Mouse (Mus musculus) adrenal gland, postnatal 36 days (tissue): ENCODE data around the gene Hint1. TPM values are rescaled to one million over a fixed set of nuclear protein-coding genes. Genes with fewer than 3 reads are reported as not detected.
"Not testable (repeated sequence)": the region's sequence is repeated elsewhere in the genome, so short reads cannot be mapped to it uniquely, and the experiment has no call there.

Source experiments
- DNase-seq, 2 experiments: peaks; one replicate each; pipeline ENCODE4 v3.0.0; 2021; ENCODE audit warnings: mixed read lengths in 1 of 2
- total RNA-seq, 2 experiments: library from RNA; stranded (reverse); gene quantifications; 2 replicates each; pipeline ENCODE4 v1.2.3; 2021

The Hint1 gene
- total RNA-seq, 2 experiments from 2014 or later = 331 to 395 TPM

DNA sequence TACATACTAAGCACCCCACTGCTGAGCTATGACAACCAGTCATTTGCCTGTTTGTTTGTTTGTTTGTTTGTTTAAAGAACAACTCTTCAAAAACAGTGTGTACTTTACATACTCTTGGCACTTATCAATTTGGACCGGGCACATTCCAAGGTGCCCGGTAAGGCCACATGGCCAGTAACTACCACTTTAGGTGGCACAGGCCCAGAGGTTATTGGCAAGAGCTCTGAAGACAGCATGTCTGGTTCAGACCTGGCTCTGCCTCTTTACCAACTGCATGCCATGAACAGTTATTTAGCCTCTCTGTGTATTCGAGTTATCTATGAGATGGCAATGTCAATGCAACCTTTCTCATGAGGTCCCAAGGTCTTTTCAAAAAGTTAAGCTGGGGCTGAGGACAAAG lies 30.5 kb downstream of the Hint1 start:
- not testable (repeated sequence) for DNase-seq

DNA sequence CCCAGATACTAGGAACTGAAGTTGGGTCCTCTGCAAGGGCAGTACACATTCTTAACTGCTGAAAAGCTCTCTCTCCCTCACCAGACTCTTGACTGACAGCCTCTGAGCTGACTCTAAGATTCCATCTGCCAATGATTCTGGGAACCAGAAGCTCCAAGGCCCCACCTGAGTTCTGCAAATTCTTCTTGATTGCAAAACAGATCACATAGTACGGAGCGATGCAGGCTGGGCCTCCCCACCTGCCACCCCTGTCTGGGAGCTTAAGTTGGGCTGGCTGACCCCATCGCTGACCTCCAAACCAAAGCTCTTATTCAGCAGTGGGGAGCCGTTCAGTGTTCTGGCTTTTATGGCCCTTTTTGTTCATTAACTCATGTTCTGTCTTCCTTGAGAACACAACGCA lies 31.3 kb downstream of the Hint1 start:
- no peak for DNase-seq

DNA sequence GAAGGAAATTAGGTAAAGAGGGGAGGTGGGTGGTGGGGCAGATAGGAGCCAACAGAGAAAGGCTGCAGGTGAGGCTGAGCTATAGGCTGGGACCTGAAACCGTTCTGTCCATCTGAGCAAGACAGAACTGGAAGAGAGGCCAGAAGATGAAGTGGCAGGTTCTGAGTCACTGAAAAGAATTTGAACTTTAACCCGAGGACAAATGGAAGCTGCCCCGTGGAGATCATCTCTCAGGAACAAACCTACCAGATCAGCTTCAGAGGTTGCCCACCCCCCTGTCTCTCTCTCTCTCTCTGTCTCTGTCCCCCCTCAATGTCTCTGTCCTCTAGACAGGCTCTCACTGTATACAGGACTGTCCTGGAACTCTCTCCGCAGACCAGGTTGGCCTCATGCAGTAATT lies 33.5 kb downstream of the Hint1 start:
- DNase-seq = no peak

DNA sequence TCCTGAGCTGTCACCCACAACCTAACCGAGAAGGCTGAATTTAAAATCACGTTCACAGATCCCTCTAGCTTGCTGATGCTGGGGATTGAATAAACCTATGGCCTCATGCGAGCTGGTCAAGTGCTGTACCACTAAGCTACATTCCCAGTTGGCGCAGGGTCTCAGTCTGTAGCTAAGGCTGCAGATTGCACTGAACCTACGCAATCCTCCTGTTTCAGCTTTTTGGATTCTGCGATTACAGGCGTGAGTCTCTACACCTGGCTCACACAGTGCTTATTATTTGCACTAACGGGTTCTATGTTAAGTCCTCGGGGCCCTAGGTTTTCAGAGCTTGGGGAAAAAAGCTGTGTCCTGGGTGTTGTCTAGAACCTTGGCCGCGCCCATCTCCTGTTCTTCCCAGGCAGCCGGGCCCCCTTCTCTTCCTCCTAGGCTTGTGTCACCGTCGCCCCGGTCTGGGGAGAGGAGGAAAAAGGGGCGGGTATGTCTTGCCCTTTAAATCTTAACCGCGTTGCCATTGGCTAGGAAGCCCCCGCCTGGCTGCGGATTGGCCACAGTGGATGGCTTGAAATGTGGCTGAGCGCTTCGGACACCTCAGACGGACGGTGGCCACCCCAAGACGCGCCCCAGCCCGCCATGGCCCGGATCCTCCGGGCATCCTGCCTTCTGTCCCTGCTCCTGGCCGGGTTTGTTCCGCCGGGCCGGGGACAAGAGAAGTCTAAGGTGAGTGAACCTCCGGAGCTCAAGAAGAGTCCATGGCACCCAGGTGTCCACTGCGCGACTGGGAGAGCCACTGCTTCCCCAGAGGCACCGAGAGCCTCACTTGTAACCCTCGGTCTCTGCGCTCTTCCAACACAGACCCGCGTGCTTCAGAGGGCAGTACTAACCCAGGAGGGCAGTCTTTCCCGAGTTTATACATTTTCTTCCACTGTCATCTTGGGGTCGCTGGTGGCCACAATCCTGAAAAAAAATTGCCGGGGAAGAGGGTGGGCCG lies 36.4 kb downstream of the Hint1 start, which contains the start of gene Gpx3:
TSS of gene Gpx3 (plus strand) at position 121 of the 991 bp plus-strand sequence.
- DNase-seq = peak; percentile 78 to 79

DNA sequence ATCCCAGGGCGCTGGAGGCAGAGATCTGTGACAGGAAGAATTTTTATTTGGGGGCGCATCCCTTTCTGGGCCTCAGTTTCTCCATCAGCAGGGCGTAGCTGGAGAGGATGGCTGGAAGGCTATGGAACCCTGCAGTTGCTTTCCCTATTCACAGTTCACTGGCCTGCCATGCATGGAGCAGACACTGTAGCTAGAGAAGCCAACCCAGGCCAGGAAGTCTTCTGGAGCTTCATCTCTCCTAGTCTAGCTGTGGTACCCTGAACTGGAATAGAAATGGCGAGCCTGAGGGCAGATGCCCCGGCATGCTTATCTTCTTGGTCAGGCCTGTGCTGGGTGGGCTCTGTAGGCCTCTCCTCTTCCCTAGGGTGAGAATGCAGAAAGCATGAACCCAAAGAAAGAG lies 37.2 kb downstream of the Hint1 start:
- no peak for DNase-seq

DNA sequence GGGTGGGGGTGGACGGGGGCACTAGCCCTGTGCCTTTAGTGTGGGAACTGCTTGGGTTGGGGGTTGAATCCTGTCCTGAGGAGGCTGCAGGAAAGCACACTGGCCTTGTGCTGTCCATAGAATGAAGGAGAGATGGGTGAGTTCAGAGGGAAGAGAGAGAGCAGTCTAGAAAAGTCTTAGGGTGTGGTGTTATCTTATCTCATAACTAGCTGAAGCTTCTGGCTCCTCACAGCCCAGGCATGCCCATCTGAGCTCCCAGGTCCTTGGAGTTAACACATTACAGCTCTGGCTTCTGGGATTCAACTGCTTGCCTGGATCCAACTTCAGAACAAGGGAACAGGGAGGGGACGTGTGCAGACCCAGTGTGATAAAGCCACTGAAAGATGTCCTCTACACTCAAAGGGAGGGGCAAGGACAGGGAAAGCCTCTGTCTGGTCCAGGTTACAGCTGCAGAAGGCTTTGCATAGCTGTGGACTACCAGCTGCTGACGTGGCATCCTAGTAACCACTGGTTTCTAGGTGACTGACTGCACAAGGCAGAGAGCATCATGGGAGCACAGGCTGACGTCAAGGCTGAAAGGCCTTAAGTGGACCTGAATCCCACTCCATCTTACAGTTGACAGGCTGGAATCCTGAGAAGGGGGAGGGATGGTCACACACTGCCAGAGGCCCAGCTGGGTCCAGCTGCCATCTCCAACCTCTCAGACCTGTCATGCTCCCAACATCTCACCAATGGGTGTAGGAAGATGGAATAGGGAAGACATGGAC lies 37.9 kb downstream of the Hint1 start:
- DNase-seq = peak; percentile 39 to 44

DNA sequence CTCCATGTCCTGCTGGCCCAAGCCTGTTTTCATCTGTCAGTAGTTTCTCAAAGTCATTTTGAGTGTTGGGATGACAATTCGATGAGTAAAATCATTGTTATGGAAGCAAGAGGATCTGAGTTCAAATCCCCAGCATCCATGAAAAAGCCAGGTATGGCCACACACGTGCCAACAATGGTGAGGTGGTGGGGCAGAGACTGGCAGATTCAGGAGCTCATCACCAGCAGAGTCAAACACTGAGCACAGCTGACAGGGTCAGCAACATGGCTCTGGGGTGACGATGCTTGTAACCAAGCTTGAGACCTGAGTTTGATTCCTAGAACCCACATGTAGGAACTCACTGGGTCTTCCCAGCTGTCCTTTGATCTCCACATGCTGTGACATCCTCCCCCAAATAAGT lies 38.9 kb downstream of the Hint1 start:
- no peak for DNase-seq

DNA sequence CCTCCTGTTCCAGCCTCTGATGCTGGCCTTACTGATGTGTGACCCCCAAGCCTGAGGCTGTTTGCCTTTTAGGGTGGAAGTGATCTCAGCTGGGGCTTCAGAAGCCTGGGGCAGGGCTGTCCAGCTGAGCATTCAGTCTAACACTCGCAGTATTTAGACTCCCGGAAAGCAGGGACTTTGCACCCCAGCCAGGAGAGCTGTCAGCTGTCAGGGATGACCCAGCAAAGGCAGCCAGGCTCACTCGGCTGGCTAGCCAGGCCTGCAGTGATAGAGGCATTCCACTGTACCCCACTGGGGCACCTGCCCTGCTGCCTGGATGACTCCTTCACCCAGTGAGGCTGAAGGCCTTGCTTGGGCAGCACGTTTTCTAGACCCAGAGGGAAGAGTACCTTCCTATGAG lies 39.7 kb downstream of the Hint1 start:
- no peak for DNase-seq

DNA sequence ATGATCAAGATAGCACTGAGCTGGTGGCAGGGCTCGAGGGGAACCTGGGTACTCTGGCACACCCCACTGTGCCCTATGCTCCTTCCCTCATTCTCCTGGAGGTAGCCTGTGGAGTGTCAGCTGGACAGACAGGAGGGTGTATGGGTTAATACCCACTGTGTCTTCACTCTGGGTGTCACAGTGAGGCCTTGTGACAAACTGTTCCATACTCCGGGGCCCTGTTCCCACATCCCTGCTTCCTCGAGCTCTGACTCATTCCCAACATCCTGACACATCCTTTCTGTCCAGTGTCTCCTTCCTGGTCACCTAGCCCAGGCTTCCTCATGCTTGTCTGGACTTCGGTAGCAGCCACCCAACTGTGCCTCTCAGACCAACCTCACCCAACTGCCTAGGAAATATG lies 40.3 kb downstream of the Hint1 start:
- DNase-seq = no peak

DNA sequence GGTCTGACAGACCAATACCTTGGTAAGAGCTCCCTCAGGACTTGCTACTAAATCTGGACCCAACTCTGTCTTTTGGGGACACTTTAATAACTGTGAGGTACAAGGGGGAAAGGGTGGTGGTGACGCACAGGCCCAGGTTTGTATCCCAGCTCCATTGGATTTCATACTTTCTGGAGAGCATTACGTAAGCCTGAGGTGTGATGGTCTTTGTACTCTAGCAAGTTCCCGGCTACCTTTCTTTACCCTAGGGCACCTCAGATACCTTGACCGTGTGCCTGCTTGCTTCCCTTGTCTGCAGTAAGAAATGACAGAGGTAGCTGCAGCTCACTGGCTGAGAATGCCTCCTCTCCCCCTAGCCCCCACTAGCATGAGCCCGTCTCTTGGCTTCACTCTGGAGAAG lies 41.1 kb downstream of the Hint1 start:
- no peak for DNase-seq

DNA sequence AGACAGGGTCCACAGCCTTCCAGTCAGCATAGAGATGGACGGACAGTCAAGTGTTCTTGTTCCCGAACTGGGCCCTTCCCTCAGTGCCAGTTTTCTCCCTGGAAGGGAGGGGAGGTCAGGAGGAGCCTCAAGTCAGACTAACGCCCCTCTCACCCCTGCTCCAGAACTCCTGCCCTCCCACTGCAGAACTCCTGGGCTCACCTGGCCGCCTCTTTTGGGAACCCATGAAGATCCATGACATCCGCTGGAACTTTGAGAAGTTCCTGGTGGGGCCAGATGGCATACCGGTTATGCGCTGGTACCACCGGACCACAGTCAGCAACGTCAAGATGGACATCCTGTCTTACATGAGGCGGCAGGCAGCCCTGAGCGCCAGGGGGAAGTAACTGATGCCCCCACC lies 43.1 kb downstream of the Hint1 start:
- no peak for DNase-seq

DNA sequence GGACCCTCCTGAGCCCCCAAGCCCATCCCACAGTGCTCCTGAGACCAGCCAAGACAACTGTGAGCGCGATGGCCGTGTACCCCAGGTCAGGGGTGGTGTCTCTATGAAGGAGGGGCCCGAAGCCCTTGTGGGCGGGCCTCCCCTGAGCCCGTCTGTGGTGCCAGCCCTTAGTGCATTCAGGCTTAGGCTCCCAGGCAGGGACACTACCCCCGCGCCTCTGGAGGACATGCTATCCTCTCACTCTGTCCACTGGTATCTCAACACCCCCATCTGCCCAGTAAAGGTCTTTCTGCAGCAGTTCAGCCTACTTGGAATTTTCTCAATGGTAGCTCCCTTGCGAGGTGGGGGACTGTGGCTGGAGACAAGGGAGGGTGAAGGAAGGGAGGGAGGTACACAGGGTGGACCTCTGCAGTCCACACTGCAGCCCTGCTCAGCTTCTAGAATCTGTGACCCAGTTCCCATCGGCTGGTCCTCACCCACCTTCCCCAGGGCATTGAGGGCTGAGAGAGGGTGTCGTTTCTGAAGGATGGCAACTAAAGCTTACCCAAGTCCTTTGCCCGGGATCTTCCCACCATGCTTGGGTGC lies 44.0 kb downstream of the Hint1 start:
- DNase-seq = no peak

DNA sequence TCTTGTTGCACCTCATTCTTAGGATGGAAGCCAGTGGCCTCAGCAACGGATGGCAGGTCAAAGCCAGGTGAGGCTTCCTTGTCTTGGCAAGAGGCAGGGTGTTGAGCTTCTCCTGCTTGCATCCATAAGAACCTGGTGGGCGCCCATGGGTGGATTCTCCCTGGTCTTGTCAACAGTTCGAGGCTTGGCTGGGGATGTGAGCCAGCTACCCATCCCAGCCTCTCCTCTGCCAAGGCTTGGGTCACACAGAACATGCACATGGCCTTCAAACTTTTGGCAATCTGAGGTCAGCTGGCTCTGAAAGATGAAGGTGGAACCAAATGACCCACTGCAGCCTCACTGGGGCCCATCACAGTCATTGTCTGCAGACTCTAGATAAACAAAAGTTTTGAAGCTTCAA lies 45.0 kb downstream of the Hint1 start:
- DNase-seq = peak in 1 of 2 experiments; percentile 38

DNA sequence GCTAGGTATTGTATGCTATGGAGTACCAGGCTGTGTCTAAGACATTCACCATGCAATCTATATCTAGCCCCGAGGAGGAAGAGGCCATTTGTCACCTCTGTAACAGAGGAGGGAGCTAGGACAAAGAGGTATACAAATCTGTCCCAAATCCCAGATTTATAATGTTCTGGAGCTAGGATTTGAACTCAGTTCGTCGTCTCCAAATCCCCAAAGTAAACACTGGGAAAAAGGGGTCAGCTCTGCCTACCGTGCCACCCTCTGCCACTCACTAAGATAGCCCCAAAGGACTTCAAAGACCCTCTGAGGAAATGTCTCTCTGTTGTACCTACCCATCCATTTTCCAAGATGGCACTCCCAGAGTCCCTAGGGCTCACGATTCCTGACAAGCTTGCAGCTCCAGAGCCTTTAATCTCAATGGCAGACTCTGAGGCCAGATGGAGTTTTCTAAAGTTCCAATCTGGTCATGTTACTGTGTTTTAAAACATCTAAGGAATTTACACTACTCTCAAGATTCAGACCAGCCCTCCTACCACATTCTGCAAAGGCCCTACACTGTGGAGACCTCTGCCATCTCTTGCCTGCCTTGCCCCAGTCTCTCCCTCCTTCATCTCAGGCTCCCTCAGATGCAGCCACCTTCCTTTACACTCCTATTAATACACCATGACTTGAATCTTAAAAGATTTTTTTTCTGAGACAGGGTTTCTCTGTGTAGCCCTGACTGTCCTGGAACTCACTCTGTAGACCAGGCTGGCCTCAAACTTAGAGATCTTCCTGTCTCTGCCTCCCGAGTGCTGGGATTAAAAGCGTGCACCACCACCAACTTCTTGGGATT lies 45.7 kb downstream of the Hint1 start:
- no peak for DNase-seq

DNA sequence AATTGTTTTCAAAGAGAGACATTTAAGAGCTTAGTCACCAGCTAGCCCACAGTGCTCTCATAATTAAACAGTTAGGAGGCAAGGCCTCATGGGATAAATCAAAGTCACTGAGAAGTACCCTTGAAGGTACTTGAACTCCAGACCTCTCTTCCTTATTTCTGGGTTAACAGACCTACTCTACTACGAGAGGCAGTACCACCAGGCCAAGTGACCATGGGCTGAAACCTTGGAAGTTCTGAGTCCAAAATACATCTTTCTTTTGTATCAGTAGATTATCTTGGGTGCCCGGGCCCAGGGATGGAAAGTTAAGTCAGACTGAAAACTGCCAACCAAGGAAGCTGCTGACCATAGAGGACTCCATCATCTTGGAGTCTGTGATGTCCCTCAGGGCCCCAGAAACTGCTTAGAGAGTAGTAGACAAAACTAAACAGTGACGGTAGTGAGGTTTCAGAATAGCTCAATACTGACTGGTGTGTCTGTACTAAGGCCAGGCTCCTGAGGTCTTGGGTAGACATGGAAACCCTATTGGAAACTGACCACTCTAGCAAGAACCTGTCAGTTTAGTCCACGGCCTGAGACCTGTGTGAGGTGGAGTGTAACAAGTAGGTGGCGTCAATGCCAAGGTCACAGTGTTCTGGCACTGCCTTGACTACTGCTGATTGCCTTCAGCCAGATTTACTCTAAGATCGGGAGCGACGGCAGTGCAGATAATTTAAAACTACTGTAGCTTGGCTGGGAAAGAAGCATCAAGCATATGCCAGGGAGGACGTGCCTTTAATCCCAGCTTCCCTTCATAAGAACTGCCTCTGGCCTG lies 46.5 kb downstream of the Hint1 start:
- peak in 1 of 2 experiments; percentile 46 for DNase-seq

DNA sequence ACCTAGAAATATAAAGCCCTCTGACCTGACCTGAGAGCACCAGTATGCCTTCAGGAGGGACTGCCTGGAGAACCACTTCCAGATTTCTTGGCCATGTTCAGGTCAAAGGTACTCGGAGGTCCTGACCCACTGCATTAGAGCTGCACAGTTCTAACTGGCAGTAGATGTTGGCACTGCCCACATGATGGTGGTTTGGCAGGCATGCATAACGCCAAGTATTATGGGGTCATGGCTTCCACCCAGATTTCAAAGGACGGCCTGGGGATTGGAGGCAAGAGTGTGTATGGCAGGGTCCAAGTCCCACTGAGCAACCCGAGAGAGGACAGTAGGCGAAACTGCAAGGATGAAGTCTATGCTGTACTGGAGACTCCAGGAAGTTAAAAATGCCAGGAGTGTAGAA lies 47.7 kb downstream of the Hint1 start:
- no peak for DNase-seq

DNA sequence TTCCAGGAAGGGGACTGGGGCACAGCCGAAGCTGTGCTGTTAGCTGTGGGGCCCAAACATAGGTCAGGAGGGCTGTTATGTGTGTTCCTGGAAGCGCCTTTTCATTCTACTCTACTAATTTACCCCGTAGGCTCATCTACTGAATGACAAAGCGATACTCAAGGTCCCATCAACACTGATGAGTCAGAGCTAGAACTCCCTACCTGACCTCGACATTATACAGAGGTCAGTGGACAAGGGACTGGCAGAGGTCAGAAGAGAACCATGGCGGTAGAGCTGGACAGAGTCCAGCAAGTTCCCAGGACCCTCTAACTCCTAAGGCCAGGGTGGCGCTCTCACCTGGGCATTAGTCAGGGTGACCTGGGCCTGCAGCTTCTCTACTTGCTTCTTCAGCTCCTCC lies 51.3 kb downstream of the Hint1 start:
- DNase-seq = no peak

DNA sequence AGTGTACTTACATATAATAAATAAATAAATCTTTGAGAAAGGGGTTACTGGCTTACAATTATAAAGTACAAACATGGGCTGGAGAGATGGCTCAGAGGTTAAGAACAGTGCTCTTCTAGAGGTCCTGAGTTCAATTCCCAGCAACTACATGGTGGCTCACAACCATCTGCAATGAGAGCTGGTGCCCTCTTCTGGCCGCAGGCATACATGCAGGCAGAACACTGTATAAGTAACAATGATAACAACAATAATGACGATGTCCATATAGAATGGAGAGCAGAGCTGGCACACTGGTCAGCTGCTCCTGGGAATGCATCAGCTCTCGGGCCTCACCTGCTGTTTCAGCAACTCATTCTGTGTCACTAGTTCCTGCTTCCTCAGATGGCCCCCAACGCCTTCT lies 52.1 kb downstream of the Hint1 start:
- DNase-seq = no peak
